Mouse (Mus musculus) neural tube, embryonic 11.5 days (tissue): ENCODE measurements around the gene Thumpd1. TPM values are rescaled to one million over a fixed set of nuclear protein-coding genes. Genes with fewer than 3 reads are reported as not detected.
"Not testable (repeated sequence)": the region's sequence is repeated elsewhere in the genome, so short reads cannot be mapped to it uniquely, and the experiment has no call there.

Experiments
- ATAC-seq: fragments of 200-750 bp; cut with Nextera tagmentation; 2 replicates; pipeline ENCODE4 v1.8.0; 2017; ENCODE audit warnings: moderate number of reproducible peaks, mild to moderate bottlenecking, moderate TSS enrichment, moderate library complexity; ENCODE audit not compliant: insufficient read depth, low FRiP score, low TSS enrichment
- DNase-seq: peaks from one replicate; pipeline ENCODE4 v3.0.0-alpha.2; 2015; ENCODE audit warnings: low spot score
- H3K27ac ChIP-seq: fragments of 300-500 bp; sonication (generic); 2 replicates; pipeline ENCODE4 v1.5.1; 2014; ENCODE audit warnings: low read depth, mild to moderate bottlenecking, low read length
- H3K27me3 ChIP-seq: fragments of 300-500 bp; sonication (generic); 2 replicates; pipeline ENCODE4 v1.6.1; 2014; ENCODE audit warnings: mild to moderate bottlenecking, low read length, mixed read lengths; ENCODE audit not compliant: control insufficient read depth, insufficient read depth
- H3K36me3 ChIP-seq: fragments of 300-500 bp; sonication (generic); 2 replicates; pipeline ENCODE4 v1.6.1; 2014; ENCODE audit warnings: mild to moderate bottlenecking, low read length, moderate library complexity, mixed read lengths; ENCODE audit not compliant: control insufficient read depth, insufficient read depth
- H3K4me1 ChIP-seq: fragments of 300-500 bp; sonication (generic); 2 replicates; pipeline ENCODE4 v1.6.1; 2014; ENCODE audit warnings: low read length, mixed read lengths; ENCODE audit not compliant: control insufficient read depth, insufficient read depth
- H3K4me2 ChIP-seq: fragments of 300-500 bp; sonication (generic); 2 replicates; pipeline ENCODE4 v1.6.1; 2014; ENCODE audit warnings: low read depth, mild to moderate bottlenecking, moderate library complexity
- H3K4me3 ChIP-seq: fragments of 300-500 bp; sonication (generic); 2 replicates; pipeline ENCODE4 v1.5.1; 2014; ENCODE audit warnings: low read depth, low read length
- H3K9ac ChIP-seq: fragments of 300-500 bp; sonication (generic); 2 replicates; pipeline ENCODE4 v1.6.1; 2014; ENCODE audit warnings: mild to moderate bottlenecking, low read length
- H3K9me3 ChIP-seq: fragments of 300-500 bp; sonication (generic); 2 replicates; pipeline ENCODE4 v1.6.1; 2016; ENCODE audit warnings: low read length; ENCODE audit not compliant: control insufficient read depth
- WGBS: fragments of 180-500 bp; shearing (Covaris S2); extraction: QIAGEN DNeasy Blood & Tissue Kit; methylation state at CpG from one replicate; pipeline ENCODE4 v1.1.7; 2014; 5-methylcytosine and 5-hydroxymethylcytosine counted together
- polyA plus RNA-seq: library from polyadenylated mRNA; unstranded; fragments of >200 nt; fragmentation: Nextera tagmentation; extraction: Ambion mirVana; gene quantifications from 2 replicates; pipeline ENCODE4 v1.2.1, GENCODE M21; 2014

Thumpd1 gene
- polyA plus RNA-seq, 1 experiment from 2014 or later: 106 TPM

DNA sequence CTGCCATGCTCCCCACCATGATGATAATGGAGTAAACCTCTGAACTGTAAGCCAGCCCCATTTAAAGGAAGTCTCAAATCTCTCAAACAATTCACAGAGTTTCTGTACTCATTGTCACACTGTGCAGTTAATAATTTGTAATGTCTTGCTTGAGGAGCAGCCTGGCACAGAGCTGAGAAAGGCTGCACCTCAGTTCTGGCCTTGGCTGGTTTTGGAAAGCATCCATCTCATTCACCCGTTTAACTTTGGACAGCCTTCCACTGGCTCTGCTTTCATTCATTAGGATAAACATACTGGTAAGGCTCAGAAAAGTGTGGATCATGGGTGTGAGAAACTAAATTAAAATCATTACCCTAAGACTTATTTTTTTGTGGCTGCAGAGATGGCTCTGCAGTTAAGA is 25.3 kb upstream of the Thumpd1 start:
- Histone ChIP-seq H3K27me3 (no peaks in the 10 kb centered on the region), H3K9ac (no peak overlapping the region), H3K27ac (no peak overlapping the region), H3K36me3 (no peaks in the 10 kb centered on the region), H3K9me3 (no peaks in the 10 kb centered on the region), H3K4me2 (no peak overlapping the region), H3K4me1 (peaks cover 2% of the 10 kb centered on the region; the same call in 1 of the 2 replicates), H3K4me3 (no peak overlapping the region)
- no peak for DNase-seq
- 97% methylated on average over 1 of the region's 1 CpGs for WGBS
- no peak for ATAC-seq

DNA sequence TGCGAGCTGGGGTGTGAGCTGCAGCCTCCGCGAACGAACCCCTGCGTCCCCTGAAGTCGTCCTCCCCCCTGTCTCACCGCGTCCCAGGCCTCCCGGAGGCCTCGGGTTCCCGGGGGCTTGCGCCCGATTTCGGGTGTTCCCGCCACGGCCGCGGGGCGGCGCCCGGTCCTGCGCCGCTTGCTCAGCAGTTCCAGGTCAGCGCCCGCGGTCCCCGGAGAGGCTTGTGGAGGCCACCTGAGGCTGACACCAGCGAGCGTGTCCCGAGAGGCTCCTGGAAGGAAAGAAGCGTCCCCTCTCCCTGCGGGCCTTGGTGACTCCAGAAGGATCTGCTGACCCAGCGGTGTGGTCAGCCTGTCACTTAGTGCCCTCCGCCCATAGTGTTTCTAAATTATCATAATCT is 23.7 kb upstream of the Thumpd1 start:
- Histone ChIP-seq H3K4me3 (no peak overlapping the region), H3K9me3 (no peaks in the 10 kb centered on the region), H3K9ac (no peak overlapping the region), H3K4me2 (peak overlapping the region; percentile 21; the same call in 1 of the 2 replicates), H3K36me3 (no peaks in the 10 kb centered on the region), H3K27ac (no peak overlapping the region), H3K27me3 (no peaks in the 10 kb centered on the region), H3K4me1 (peaks cover 2% of the 10 kb centered on the region; the same call in 1 of the 2 replicates)
- DNase-seq (peak; percentile 52), ATAC-seq (no peak)
- WGBS: 9% methylated on average over 34 of the region's 34 CpGs

DNA sequence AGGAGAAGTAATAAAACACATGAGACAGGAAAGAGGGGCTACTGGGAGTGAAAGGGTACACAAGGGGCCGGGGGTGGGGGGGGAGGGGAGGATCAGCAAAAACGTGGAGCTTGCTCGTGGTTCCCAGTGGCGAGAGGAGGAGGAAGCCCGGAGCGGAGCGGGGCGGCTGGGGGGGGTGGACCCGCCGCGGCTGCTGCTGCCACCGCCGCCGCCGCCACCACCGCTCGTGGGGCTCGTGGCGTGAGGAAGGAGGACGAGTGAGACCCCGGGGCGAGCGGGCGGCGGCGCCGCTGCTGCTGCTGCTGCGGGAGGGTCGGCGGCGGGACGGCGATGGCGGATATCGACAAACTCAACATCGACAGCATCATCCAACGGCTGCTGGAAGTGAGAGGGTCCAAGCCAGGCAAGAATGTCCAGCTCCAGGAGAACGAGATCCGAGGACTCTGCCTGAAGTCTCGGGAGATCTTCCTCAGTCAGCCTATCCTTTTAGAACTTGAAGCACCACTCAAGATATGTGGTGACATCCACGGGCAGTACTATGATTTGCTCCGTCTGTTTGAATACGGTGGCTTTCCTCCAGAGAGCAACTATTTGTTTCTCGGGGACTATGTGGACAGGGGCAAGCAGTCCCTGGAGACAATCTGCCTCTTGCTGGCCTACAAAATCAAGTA is 19.3 kb upstream of the Thumpd1 start:
- whole genome bisulfite sequencing: 5% methylated on average over 30 of the region's 44 CpGs
- Histone ChIP-seq H3K9ac (peak overlapping the region; percentile 37), H3K4me2 (peak overlapping the region; percentile 39), H3K4me3 (peak overlapping the region; percentile 33)
- H3K36me3 ChIP-seq, H3K27me3 ChIP-seq, H3K9me3 ChIP-seq, H3K27ac ChIP-seq, H3K4me1 ChIP-seq: not testable (repeated sequence)
- DNase-seq (peak; percentile 20), ATAC-seq (peak; percentile 63)

DNA sequence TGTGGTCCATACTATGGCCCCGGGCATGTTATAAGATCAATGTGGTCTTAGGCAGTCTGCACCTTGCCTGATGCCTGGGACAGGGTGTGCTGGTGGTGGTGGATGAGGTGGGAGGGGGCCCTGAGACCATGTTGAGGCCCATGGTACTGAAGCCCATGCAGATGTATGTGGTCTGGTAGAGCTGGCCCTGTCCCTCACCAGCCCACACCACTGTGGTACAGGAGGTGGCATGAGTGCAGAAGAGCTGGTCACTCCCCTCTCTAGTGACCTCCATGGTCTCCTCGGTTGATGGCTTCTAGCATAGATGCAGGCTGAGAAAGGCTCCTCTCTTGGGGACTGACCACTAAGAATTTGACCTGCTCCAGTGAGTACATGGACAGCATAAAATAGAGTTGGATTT is 18.3 kb upstream of the Thumpd1 start:
- ATAC-seq: no peak

DNA sequence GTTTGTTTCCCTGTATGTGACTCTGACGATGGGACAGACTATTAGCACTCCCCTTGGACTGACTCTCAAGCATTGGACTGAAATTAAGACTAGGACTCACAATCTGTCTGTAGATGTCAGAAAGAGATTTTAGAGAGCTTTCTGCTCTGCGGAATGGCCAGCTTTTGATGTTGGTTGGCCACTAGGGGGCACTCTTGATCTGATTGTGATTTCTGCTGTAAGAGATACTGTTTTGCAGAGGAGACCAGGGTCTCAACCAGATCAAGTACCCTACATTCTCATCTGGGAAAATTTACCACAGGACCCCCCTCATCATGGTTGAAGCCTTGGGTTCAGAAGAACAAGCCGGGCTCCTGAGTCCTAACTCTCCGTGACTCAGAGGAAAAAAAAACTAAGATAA is 10.7 kb upstream of the Thumpd1 start:
- not testable (repeated sequence) for H3K36me3 ChIP-seq, H3K27me3 ChIP-seq, H3K9ac ChIP-seq, H3K9me3 ChIP-seq, H3K4me3 ChIP-seq, ATAC-seq, H3K4me1 ChIP-seq, H3K27ac ChIP-seq, DNase-seq, H3K4me2 ChIP-seq
- WGBS: 76% methylated on average over 4 of the region's 4 CpGs

More for the DNA sequence above, 18.3 kb upstream of the Thumpd1 start:
- H3K4me1 ChIP-seq: no peaks in the 10 kb centered on the region
- H3K36me3 ChIP-seq: no peaks in the 10 kb centered on the region
- no peak for DNase-seq
- H3K27ac ChIP-seq: no peak overlapping the region
- no peak overlapping the region for H3K9ac ChIP-seq
- no peaks in the 10 kb centered on the region for H3K9me3 ChIP-seq
- H3K27me3 ChIP-seq: no peaks in the 10 kb centered on the region
- H3K4me3 ChIP-seq: no peak overlapping the region
- 87% methylated on average over 2 of the region's 2 CpGs for WGBS
- no peak overlapping the region for H3K4me2 ChIP-seq

DNA sequence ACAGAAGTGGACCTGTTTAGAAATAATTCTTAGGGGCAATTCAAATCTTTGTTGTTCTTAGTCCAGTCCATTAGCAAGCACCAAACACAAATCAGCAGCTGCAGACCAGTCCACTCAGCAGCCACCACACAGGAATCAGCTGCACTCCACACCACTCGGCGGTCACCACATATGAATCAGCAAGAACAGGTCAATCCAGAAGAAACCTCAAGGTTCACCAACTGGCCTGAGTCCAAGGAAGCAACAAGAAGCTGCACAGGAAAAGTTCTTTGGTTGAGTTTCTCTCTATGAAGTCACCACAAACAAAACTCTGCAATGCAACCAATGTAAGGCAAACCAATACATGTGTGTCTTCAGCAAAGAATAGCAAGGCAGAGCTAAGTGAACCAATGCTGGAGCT is 7.0 kb upstream of the Thumpd1 start:
- H3K4me2 ChIP-seq: no peak overlapping the region
- 87% methylated on average over 2 of the region's 2 CpGs for WGBS
- H3K36me3 ChIP-seq: no peaks in the 10 kb centered on the region
- no peaks in the 10 kb centered on the region for H3K9me3 ChIP-seq
- H3K9ac ChIP-seq: no peak overlapping the region
- no peak overlapping the region for H3K27ac ChIP-seq
- no peaks in the 10 kb centered on the region for H3K27me3 ChIP-seq
- DNase-seq (no peak), ATAC-seq (no peak)
- H3K4me1 ChIP-seq: no peaks in the 10 kb centered on the region
- H3K4me3 ChIP-seq: no peak overlapping the region

DNA sequence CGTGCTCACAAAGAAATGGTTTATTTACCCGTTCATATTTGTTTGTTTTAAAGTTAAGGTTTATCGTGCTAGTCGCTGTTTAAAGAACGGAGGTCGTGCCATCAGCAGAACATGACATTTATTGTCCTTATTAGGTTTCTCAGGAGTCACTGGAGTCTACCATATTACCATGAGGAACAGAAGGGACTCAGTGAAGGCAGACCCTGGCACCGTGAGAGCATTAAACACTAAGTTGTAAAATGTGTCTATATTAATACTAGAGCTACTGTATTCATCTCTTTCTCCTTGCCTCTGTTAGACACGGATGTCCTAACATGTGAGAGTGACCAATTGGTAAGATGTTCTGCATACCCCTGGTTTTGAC is 331 bp upstream of the Thumpd1 start:
- H3K4me3 ChIP-seq: peak overlapping the region; percentile 97
- H3K9ac ChIP-seq: peak overlapping the region; percentile 88
- peaks cover 4% of the 10 kb centered on the region; the same call in 1 of the 2 replicates for H3K4me1 ChIP-seq
- no peaks in the 10 kb centered on the region for H3K9me3 ChIP-seq
- DNase-seq (no peak), ATAC-seq (peak; percentile 48)
- WGBS: 14% methylated on average over 8 of the region's 8 CpGs
- peaks cover 5% of the 10 kb centered on the region for H3K36me3 ChIP-seq
- H3K4me2 ChIP-seq: peak overlapping the region; percentile 48
- no peak overlapping the region for H3K27ac ChIP-seq
- H3K27me3 ChIP-seq: no peaks in the 10 kb centered on the region

DNA sequence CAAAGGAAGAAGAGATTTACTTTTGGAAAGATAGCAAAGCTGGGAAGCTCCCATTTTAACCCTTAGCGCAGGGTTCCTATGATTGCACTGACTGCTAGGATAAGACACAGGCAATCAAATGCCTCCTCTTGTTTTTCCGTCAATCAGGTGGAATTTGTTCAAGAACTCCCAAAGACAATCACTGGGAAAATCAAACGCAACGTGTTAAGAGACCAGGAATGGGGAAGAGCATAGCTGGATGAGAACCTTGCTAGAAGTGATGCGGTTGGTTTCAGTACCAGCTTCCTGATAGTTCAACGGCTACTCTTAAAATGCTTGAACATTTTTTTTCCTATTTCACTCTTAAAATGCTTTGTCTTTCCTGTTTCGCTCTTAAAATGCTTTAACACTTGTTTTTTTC is 6.5 kb downstream of the Thumpd1 start:
- no peaks in the 10 kb centered on the region for H3K27me3 ChIP-seq
- no peak overlapping the region for H3K27ac ChIP-seq
- WGBS: 90% methylated on average over 7 of the region's 7 CpGs
- peaks cover 7% of the 10 kb centered on the region for H3K36me3 ChIP-seq
- no peak overlapping the region for H3K4me2 ChIP-seq
- H3K9me3 ChIP-seq: no peaks in the 10 kb centered on the region
- DNase-seq (no peak), ATAC-seq (no peak)
- H3K4me3 ChIP-seq: no peak overlapping the region
- H3K9ac ChIP-seq: no peak overlapping the region
- no peaks in the 10 kb centered on the region for H3K4me1 ChIP-seq

DNA sequence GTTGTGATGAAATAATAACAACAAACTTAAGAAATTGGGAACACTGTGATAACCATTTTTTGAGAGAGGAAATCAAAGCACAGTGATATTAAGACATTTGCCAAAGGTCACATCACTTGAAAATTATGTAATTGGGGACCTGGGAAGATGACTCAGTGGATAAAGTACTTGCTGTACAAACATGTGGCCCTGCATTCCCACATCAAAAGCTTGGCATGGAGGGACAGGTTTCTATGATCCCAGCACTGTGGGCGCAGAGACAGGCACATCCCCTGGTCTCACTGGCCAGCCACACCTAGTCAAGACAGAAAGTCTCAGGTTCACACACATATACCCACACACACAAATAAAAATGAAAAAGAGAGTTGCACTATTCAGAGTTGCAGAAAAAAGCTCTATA is 25.7 kb downstream of the Thumpd1 start:
- ATAC-seq (no peak), DNase-seq (no peak)
- H3K27ac ChIP-seq: no peak overlapping the region
- H3K4me2 ChIP-seq: no peak overlapping the region
- H3K9ac ChIP-seq: no peak overlapping the region
- WGBS: 94% methylated on average over 1 of the region's 1 CpGs
- no peaks in the 10 kb centered on the region for H3K36me3 ChIP-seq
- H3K4me1 ChIP-seq: no peaks in the 10 kb centered on the region
- H3K27me3 ChIP-seq: no peaks in the 10 kb centered on the region
- H3K4me3 ChIP-seq: no peak overlapping the region
- H3K9me3 ChIP-seq: no peaks in the 10 kb centered on the region
